Mouse (Mus musculus) intestine, embryonic 16.5 days (tissue): ENCODE data around the gene Kncn. TPM values are rescaled to one million over a fixed set of nuclear protein-coding genes. Genes with fewer than 3 reads are reported as not detected.

Experiments used
- ATAC-seq: fragments of 200-750 bp; cut with Nextera tagmentation; 2 replicates; pipeline ENCODE4 v1.8.0; 2017; ENCODE audit warnings: moderate TSS enrichment, moderate library complexity
- H3K27ac ChIP-seq: fragments of 300-500 bp; sonication (generic); 2 replicates; pipeline ENCODE4 v1.5.1; 2014; ENCODE audit warnings: mild to moderate bottlenecking, low read length
- H3K27me3 ChIP-seq: fragments of 300-500 bp; sonication (generic); replicated peaks from 2 replicates; pipeline ENCODE4 v1.6.1; 2014; ENCODE audit warnings: low read length, control low read depth, mixed read lengths; ENCODE audit not compliant: control insufficient read depth, insufficient read depth
- H3K36me3 ChIP-seq: fragments of 300-500 bp; sonication (generic); 2 replicates; pipeline ENCODE4 v1.6.1; 2014; ENCODE audit warnings: low read length, control low read depth; ENCODE audit not compliant: control insufficient read depth, insufficient read depth
- H3K4me1 ChIP-seq: fragments of 300-500 bp; sonication (generic); 2 replicates; pipeline ENCODE4 v1.6.1; 2014; ENCODE audit warnings: low read length, control low read depth, mixed read lengths; ENCODE audit not compliant: control insufficient read depth, insufficient read depth
- H3K4me2 ChIP-seq: fragments of 300-500 bp; sonication (generic); 2 replicates; pipeline ENCODE4 v1.6.1; 2014; ENCODE audit warnings: low read depth, low read length, control low read depth
- H3K4me3 ChIP-seq: fragments of 300-500 bp; sonication (generic); 2 replicates; pipeline ENCODE4 v1.5.1; 2014; ENCODE audit warnings: mild to moderate bottlenecking, low read length
- H3K9ac ChIP-seq: fragments of 300-500 bp; sonication (generic); 2 replicates; pipeline ENCODE4 v1.6.1; 2014; ENCODE audit warnings: low read depth, low read length
- H3K9me3 ChIP-seq: fragments of 300-500 bp; sonication (generic); 2 replicates; pipeline ENCODE4 v1.6.1; 2016; ENCODE audit warnings: low read length, control low read depth; ENCODE audit not compliant: control insufficient read depth
- WGBS: fragments of 180-500 bp; shearing (Covaris S2); extraction: QIAGEN DNeasy Blood & Tissue Kit; methylation state at CpG from one replicate; pipeline ENCODE4 v1.1.7; 2014; 5-methylcytosine and 5-hydroxymethylcytosine counted together
- polyA plus RNA-seq: library from polyadenylated mRNA; unstranded; fragments of >200 nt; fragmentation: Nextera tagmentation; extraction: Ambion mirVana; gene quantifications from 2 replicates; pipeline ENCODE4 v1.2.1, GENCODE M21; 2015

Kncn gene
- polyA plus RNA-seq, 1 experiment from 2014 or later: not detected

DNA sequence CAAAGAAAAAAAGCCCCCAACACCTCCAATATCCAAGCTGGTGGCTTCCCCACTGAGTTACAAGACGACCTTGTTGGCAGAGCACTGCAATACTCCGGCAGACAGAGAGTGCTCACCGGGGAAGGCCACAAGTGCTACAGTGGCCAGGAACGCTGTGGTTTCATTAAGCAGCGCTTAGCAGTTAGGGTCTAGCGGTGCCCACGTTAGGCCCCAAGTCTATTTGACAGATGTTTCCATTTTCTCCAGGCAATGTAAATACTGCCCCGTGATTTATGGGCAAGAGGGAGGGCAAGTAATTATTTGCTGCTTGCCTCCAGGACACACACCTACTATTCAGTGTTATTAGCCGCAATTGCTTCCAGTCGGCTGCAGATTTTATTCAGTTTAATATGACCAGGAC lies 20.3 kb upstream of the Kncn start:
- no peaks in the 10 kb centered on the region for H3K9me3 ChIP-seq
- no peak overlapping the region for H3K4me2 ChIP-seq
- H3K4me3 ChIP-seq: no peak overlapping the region
- H3K4me1 ChIP-seq: no peaks in the 10 kb centered on the region
- no peak overlapping the region for H3K9ac ChIP-seq
- H3K27me3 ChIP-seq: no peaks in the 10 kb centered on the region
- WGBS: 28% methylated on average over 10 of the region's 10 CpGs
- ATAC-seq: no peak
- no peak overlapping the region for H3K27ac ChIP-seq
- H3K36me3 ChIP-seq: peaks cover 5% of the 10 kb centered on the region; the same call in 1 of the 2 replicates

DNA sequence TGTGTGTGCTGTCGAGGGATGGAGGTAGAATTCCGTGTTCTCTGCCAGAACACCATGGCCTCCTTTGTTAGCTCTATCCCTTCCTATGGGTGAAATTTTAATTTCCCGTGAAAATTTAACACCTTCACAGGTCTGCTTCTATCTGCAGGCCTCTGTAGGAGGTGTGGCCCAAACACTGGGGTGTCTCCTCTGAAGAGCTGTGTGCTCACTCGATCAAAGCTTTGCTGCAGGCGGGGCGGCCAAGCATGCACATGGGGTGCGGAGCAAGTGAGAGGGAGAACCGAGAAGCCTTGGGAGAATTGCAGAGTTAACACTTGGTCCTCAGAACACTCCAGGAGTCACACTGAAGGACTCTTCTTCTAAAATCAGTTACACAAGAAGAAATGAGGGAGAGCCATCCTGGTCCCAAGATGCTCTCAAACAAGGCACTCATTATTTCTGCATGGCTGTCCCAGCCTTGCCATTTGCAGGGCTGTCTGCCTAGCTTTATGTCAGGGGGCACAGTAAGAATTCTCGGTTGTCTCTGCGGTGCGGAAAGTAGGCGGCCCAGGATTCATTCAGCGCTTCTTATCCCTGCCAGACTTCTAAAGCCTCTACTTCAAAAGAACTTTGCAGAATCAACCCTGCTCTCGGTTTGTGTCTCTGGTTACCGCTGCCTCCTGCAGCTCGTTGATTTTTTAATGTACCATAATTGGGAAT lies 14.5 kb upstream of the Kncn start:
- no peaks in the 10 kb centered on the region for H3K27me3 ChIP-seq
- H3K4me3 ChIP-seq: no peak overlapping the region
- H3K9ac ChIP-seq: no peak overlapping the region
- ATAC-seq: no peak
- H3K4me1 ChIP-seq: no peaks in the 10 kb centered on the region
- no peak overlapping the region for H3K27ac ChIP-seq
- WGBS: 46% methylated on average over 16 of the region's 16 CpGs
- H3K36me3 ChIP-seq: 0 out of 2 replicates have a peak, but pooled peaks cover 3% of the 10 kb centered on the region
- H3K9me3 ChIP-seq: no peaks in the 10 kb centered on the region
- no peak overlapping the region for H3K4me2 ChIP-seq

DNA sequence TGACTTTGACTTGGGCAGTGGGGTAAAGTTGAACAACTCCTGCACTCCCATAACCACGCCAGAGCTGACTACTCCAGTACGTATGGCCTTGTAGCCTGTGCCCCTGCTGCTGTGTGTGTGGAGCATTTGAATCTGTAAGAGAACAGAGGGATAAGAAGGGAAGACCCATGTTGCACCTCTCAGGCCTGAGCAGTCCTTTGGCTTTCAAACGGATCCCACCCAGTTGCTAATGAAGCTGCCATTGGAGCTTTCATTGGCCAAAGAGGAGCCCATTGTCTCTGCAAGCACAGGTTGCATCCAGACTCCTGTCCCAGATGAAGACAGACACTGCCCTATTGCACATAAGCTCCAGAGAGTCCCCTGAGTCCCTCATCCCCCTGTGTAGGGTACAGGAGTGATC lies 11.0 kb upstream of the Kncn start:
- WGBS: 83% methylated on average over 3 of the region's 3 CpGs
- H3K4me3 ChIP-seq: no peak overlapping the region
- no peaks in the 10 kb centered on the region for H3K27me3 ChIP-seq
- H3K9ac ChIP-seq: no peak overlapping the region
- ATAC-seq: no peak
- peaks cover 10% of the 10 kb centered on the region; the same call in 1 of the 2 replicates for H3K36me3 ChIP-seq
- no peak overlapping the region for H3K4me2 ChIP-seq
- H3K9me3 ChIP-seq: no peaks in the 10 kb centered on the region
- no peak overlapping the region for H3K27ac ChIP-seq
- H3K4me1 ChIP-seq: no peaks in the 10 kb centered on the region

DNA sequence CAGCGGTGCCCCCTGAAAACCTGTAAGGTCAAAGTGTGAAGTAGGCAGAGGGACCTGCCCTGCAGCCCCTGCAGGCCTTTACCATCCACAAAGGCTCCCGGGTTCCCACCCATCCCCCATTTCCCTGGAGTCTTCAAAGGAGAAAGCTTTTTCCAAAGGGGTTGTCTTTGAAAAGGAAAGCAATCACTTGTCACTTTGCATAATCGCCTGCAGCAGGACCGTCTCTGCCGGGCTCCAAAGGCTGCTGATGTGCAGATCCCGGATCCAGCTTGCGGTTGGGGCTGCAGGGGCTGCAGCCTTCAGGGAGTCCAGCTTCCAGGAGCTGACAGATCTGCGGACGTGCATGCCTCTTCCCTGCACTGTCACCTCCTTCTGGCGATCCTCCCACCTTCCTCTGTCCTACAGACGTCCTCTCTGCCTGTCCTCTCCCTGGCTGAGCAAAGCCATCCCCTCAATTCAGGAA lies 6.0 kb upstream of the Kncn start:
- no peak for ATAC-seq
- WGBS: 17% methylated on average over 11 of the region's 11 CpGs
- no peak overlapping the region for H3K4me2 ChIP-seq

DNA sequence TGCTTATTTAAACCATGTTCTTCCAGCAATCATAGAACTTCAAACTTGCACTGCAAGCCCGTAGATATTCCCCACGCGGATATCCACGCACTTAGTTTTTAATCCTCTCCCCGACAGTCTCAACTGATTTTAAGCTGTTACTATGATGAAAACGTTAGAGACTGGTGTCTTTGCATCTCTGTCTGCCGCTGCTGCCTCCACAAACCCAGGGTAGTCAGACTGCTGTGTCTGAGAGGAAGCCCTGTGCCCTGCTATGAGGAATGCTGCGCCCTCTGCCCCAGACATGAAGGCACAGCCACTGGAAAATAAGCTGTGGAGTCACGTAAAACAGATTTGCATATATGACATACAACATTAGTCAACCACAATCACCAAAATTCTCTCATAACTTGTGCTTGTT lies 5.4 kb upstream of the Kncn start:
- WGBS: 49% methylated on average over 9 of the region's 9 CpGs

More for the DNA sequence above, 6.0 kb upstream of the Kncn start:
- H3K4me1 ChIP-seq: no peaks in the 10 kb centered on the region
- no peak overlapping the region; the same call in 1 of the 2 replicates for H3K9ac ChIP-seq
- H3K4me3 ChIP-seq: no peak overlapping the region
- H3K9me3 ChIP-seq: no peaks in the 10 kb centered on the region
- H3K36me3 ChIP-seq: peaks cover 7% of the 10 kb centered on the region; the same call in 1 of the 2 replicates
- no peak overlapping the region for H3K27ac ChIP-seq
- H3K27me3 ChIP-seq: no peaks in the 10 kb centered on the region

DNA sequence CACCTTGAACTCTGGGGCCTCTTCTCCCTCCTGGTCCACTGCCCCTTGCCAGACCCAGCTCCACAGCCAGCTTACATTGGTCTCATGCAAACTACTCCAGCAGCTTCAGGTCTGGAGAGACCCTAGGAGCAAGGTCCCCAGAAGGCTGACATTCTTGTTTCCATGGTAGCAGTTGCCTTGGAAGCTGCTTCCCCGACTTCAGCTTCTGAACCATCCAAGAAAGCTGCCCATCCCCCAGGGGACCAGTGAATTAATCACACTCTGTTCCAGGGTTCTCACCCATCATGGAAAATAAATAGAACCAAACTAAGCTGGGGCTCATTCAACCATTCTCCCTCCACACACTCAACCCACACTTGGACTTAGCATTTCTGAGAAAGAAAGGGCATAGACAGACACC lies 3.0 kb upstream of the Kncn start:
- no peaks in the 10 kb centered on the region for H3K4me1 ChIP-seq
- H3K36me3 ChIP-seq: no peaks in the 10 kb centered on the region
- no peak overlapping the region for H3K4me2 ChIP-seq
- H3K4me3 ChIP-seq: no peak overlapping the region
- ATAC-seq: no peak
- no peaks in the 10 kb centered on the region for H3K27me3 ChIP-seq
- 16% methylated on average over 1 of the region's 1 CpGs for WGBS
- H3K9ac ChIP-seq: no peak overlapping the region
- H3K27ac ChIP-seq: no peak overlapping the region
- no peaks in the 10 kb centered on the region for H3K9me3 ChIP-seq

More for the DNA sequence above, 5.4 kb upstream of the Kncn start:
- Histone ChIP-seq H3K27ac (no peak overlapping the region), H3K4me1 (no peaks in the 10 kb centered on the region), H3K4me2 (no peak overlapping the region), H3K4me3 (no peak overlapping the region), H3K27me3 (no peaks in the 10 kb centered on the region), H3K36me3 (peaks cover 7% of the 10 kb centered on the region; the same call in 1 of the 2 replicates), H3K9ac (no peak overlapping the region), H3K9me3 (no peaks in the 10 kb centered on the region)
- no peak for ATAC-seq

DNA sequence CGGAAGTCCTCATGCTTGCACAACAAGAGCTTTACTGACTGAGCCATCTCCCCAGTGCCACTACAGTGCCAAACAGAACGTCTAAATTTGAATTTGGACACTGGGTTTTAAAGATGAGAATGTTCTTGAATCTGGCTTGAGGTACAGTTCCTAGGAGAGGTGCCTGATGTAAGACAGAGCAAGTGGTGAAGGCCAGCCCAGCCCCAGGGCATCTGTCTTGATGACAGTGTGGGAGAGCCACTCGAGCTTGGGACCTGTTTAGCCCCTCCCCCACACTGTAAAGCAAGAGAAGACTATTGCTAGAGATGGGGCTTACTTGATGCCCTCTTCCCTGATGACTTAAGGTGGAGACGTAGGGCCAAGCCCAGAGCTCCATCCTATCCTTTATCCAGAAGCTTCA lies 2.0 kb upstream of the Kncn start:
- Histone ChIP-seq H3K9me3 (no peaks in the 10 kb centered on the region), H3K9ac (no peak overlapping the region), H3K27ac (no peak overlapping the region), H3K27me3 (no peaks in the 10 kb centered on the region), H3K4me2 (no peak overlapping the region), H3K36me3 (no peaks in the 10 kb centered on the region), H3K4me3 (no peak overlapping the region), H3K4me1 (no peaks in the 10 kb centered on the region)
- 53% methylated on average over 4 of the region's 4 CpGs for WGBS
- no peak for ATAC-seq

DNA sequence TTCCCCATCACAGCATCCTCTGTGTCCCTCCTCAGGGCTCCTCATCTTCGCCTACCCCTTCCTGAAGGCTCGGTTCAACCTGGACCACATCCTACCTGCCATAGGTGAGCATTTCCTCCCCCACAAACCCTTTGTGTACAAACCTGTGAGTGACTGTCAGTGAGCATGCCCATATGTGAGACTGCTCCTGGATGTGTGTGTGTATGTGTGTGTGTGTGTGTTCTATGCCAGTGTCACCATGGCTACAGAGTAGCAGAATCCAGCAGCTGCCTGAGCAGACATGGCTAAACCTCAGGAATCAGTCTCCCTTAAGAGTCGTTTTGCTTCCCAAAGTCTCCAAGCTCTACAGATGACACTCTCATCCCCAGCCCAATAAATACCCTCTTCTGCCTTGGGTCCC lies 1.6 kb downstream of the Kncn start:
- Histone ChIP-seq H3K27ac (no peak overlapping the region), H3K27me3 (peaks cover 11% of the 10 kb centered on the region; the same call in 1 of the 2 replicates), H3K36me3 (no peaks in the 10 kb centered on the region), H3K9me3 (no peaks in the 10 kb centered on the region), H3K4me2 (no peak overlapping the region), H3K9ac (no peak overlapping the region), H3K4me1 (peaks cover 6% of the 10 kb centered on the region; the same call in 1 of the 2 replicates), H3K4me3 (no peak overlapping the region)
- WGBS: 66% methylated on average over 3 of the region's 3 CpGs
- no peak for ATAC-seq

DNA sequence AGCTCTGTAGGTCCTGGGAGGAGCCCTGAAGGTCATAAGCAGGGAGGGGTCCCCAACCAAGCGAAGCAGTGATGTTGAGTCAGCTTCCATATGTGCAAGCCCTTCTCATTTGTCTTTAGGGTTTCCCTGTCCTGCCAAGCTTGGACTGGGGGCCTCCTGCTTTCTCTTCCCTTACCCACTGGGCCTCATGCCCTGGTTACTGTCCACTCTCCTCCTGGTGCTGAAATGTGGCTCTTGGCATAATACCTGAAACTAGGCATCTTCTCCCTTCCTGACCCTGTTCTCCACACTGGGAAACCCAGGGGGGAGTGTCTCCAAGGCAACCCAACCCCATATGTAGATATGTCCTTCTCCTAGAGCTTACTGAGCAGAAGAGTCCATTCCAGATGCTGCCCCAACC lies 2.7 kb downstream of the Kncn start:
- Histone ChIP-seq H3K27ac (no peak overlapping the region), H3K9ac (no peak overlapping the region), H3K4me3 (no peak overlapping the region), H3K27me3 (peaks cover 18% of the 10 kb centered on the region), H3K4me2 (no peak overlapping the region), H3K36me3 (no peaks in the 10 kb centered on the region), H3K9me3 (no peaks in the 10 kb centered on the region), H3K4me1 (peaks cover 6% of the 10 kb centered on the region; the same call in 1 of the 2 replicates)
- 43% methylated on average over 1 of the region's 1 CpGs for WGBS
- ATAC-seq: no peak
